Mouse (Mus musculus) liver, embryonic 14.5 days (tissue): ENCODE measurements at regions not wholly inside any gene's neighbourhood (a gene's known extent, or its start where the extent isn't known, plus 50 kb on each side); places are given as distances from the start of the nearest gene placed in this dataset.

ENCODE experiments used
- ATAC-seq: fragments of 200-750 bp; cut with Nextera tagmentation; 2 replicates; pipeline ENCODE4 v1.8.0; 2017; ENCODE audit warnings: moderate number of reproducible peaks, mild to moderate bottlenecking, moderate library complexity; ENCODE audit not compliant: insufficient read depth
- DNase-seq, 3 experiments: peaks; one replicate each; pipeline ENCODE4 v3.0.0-alpha.2; 2012 to 2013; ENCODE audit warnings: low read depth in 3 of 3, low spot score in 3 of 3
- H3K27ac ChIP-seq: fragments of 300-500 bp; sonication (generic); 2 replicates; pipeline ENCODE4 v1.5.1; 2014; ENCODE audit warnings: moderate library complexity, mild to moderate bottlenecking, control low read depth, inconsistent platforms
- H3K27me3 ChIP-seq: fragments of 300-500 bp; sonication (generic); 2 replicates; pipeline ENCODE4 v1.6.1; 2014; ENCODE audit warnings: mild to moderate bottlenecking, low read length, moderate library complexity; ENCODE audit not compliant: control insufficient read depth, insufficient read depth
- H3K36me3 ChIP-seq: fragments of 300-500 bp; sonication (generic); replicated peaks from 2 replicates; pipeline ENCODE4 v1.6.1; 2014; ENCODE audit warnings: low read depth; ENCODE audit not compliant: control insufficient read depth, insufficient read depth
- H3K4me1 ChIP-seq, 2 experiments: fragments of 200-500 bp in 1 of 2; fragments of 300-500 bp in 1 of 2; sonication (generic) in 1 of 2; replicated peaks; 2 replicates each; pipeline ENCODE4 v1.6.1; 2012 to 2014; ENCODE audit warnings: antibody characterized with exemption in 1 of 2, inconsistent platforms in 1 of 2, low read length in 1 of 2; ENCODE audit not compliant: control insufficient read depth in 2 of 2, insufficient read depth in 2 of 2
- H3K4me2 ChIP-seq: fragments of 300-500 bp; sonication (generic); 2 replicates; pipeline ENCODE4 v1.6.1; 2014; ENCODE audit warnings: low read depth, mild to moderate bottlenecking, control low read depth, moderate library complexity
- H3K4me3 ChIP-seq, 2 experiments: fragments of 200-500 bp in 1 of 2; fragments of 300-500 bp in 1 of 2; sonication (generic) in 1 of 2; 2 replicates each; pipeline ENCODE4 v1.5.1; 2012 to 2014; ENCODE audit warnings: low read depth in 2 of 2, low read length in 2 of 2, mild to moderate bottlenecking in 2 of 2, control low read depth in 1 of 2, inconsistent platforms in 1 of 2, moderate library complexity in 1 of 2; ENCODE audit not compliant: insufficient read depth in 1 of 2
- H3K9ac ChIP-seq: fragments of 300-500 bp; sonication (generic); replicated peaks from 2 replicates; pipeline ENCODE4 v1.6.1; 2014; ENCODE audit warnings: mild to moderate bottlenecking, control low read depth, moderate library complexity
- H3K9me3 ChIP-seq: fragments of 300-500 bp; sonication (generic); 2 replicates; pipeline ENCODE4 v1.6.1; 2016; ENCODE audit warnings: low read length, mixed read lengths; ENCODE audit not compliant: control insufficient read depth
- CTCF ChIP-seq: IDR thresholded peaks from 2 replicates; pipeline ENCODE4 v1.5.1; 2016; ENCODE audit warnings: antibody characterized with exemption, low read depth, control low read depth
- EP300 ChIP-seq: IDR thresholded peaks from 2 replicates; pipeline ENCODE4 v1.6.1; 2016; ENCODE audit warnings: antibody characterized with exemption, low read depth
- WGBS: fragments of 180-500 bp; shearing (Covaris S2); extraction: QIAGEN DNeasy Blood & Tissue Kit; methylation state at CpG from one replicate; pipeline ENCODE4 v1.1.7; 2014; ENCODE audit not compliant: insufficient replicate concordance; 5-methylcytosine and 5-hydroxymethylcytosine counted together

DNA sequence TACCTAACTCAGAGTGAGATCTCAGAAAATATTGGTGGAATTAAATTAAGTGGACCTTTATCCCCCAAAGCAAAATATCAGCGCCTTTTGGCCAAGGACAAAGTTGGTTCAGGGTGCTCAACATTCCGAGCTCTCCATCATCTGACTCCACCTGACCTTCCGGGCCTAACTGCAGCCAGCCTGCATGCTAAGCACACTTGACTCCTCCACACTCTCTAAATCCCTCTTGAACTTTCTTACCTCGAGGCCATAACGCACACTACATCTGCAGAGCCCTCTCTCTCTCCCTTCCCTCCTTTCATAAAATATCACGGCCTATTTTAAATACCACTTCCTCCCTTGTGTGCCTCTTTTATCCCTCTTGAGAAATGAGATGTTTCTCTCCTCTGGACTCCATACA lies 356.1 kb upstream of the Zfp462 start:
- Histone ChIP-seq H3K36me3 (no peaks in the 10 kb centered on the region), H3K4me3 (no peak overlapping the region), H3K27me3 (no peaks in the 10 kb centered on the region), H3K4me1 (no peaks in the 10 kb centered on the region), H3K4me2 (no peak overlapping the region), H3K9me3 (no peaks in the 10 kb centered on the region), H3K9ac (no peak overlapping the region), H3K27ac (no peak overlapping the region)
- no peak for TF ChIP-seq EP300
- no peak for TF ChIP-seq CTCF
- ATAC-seq (no peak), DNase-seq (no peak)
- WGBS: 60% methylated on average over 6 of the region's 6 CpGs

DNA sequence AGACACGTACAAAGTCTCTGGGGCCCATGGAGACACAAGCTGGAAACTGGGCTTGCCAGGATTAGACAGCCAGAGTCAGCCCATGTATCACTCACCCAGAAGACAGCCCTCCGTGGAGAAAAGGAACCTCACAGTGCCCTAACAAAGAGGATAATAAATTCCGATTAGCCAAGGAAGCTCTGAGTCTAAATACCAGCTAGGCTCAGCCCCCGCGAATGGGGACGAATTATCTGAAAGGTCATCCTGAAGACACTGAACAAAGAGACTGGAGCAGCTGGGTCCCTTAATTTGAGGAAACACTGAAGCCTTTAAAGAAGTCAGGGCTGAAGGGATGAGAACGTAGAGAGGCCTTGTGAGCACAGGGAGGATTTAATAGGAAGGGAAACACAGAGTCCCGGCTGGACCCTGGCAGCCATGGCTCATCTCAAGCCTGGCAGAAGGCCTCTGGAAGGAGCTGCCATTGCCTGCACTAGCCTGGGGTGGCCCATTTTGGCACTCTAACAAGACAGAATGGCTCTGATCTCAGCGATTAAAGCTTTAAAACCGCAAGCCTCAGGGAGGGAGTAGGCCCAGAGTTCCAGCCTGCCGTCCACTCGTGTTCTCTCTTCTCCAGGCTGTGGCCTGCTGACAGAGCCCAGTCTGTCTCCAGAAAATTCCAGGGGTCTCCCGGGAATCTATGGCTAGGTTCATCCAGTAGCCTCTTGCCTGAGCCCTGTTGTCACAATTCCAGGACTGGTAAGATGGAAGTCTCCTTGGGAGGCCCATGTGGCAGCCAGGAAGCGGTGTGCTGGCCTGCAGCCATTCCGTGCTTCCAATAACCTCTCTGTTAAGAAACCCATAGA lies 343.0 kb upstream of the Zfp462 start:
- H3K4me3 ChIP-seq: no peak overlapping the region
- H3K36me3 ChIP-seq: no peaks in the 10 kb centered on the region
- no peak overlapping the region for H3K27ac ChIP-seq
- no peak for TF ChIP-seq CTCF
- no peak for TF ChIP-seq EP300
- no peak overlapping the region for H3K9ac ChIP-seq
- no peak for DNase-seq
- H3K4me1 ChIP-seq: no peaks in the 10 kb centered on the region
- no peak for ATAC-seq
- no peaks in the 10 kb centered on the region for H3K27me3 ChIP-seq
- no peaks in the 10 kb centered on the region for H3K9me3 ChIP-seq
- no peak overlapping the region for H3K4me2 ChIP-seq
- 71% methylated on average over 15 of the region's 15 CpGs for WGBS

DNA sequence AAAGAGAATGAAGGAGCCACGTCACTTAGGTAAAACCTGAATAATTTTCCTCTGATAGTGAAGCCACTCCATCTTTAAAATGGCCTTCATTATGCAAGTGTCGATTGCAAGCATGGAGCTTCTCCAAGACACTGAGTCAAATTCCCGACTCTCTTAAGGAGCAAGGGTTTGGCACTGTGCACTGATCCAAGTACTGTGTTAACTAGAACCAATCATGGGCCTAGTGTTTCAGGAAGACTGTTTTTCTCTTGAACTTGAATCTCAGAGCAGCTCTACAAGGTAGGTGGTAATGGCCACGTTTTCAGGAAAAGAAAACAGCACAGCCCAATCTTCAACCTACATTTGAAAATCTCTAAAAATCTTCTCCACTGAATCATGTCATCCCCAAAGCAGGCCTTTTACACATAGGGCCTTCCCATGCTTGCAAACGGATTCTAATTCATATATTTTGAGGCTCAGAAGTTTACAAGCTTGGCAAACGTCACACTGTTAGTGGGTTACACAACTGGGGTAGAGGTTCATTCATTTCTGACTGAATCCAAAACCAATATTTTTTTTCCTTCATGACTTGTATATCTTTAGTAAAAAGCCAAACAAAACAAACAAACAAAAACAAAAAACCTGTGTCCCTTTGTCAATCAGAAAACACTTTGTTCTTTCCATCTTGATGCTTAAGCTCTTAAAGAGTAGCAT lies 342.2 kb upstream of the Zfp462 start:
- Histone ChIP-seq H3K27me3 (no peaks in the 10 kb centered on the region), H3K4me3 (no peak overlapping the region), H3K27ac (no peak overlapping the region), H3K9ac (no peak overlapping the region), H3K4me2 (no peak overlapping the region), H3K4me1 (no peaks in the 10 kb centered on the region), H3K36me3 (no peaks in the 10 kb centered on the region), H3K9me3 (no peaks in the 10 kb centered on the region)
- WGBS: 54% methylated on average over 6 of the region's 6 CpGs
- TF ChIP-seq CTCF: no peak
- no peak for TF ChIP-seq EP300
- ATAC-seq (no peak), DNase-seq (no peak)

DNA sequence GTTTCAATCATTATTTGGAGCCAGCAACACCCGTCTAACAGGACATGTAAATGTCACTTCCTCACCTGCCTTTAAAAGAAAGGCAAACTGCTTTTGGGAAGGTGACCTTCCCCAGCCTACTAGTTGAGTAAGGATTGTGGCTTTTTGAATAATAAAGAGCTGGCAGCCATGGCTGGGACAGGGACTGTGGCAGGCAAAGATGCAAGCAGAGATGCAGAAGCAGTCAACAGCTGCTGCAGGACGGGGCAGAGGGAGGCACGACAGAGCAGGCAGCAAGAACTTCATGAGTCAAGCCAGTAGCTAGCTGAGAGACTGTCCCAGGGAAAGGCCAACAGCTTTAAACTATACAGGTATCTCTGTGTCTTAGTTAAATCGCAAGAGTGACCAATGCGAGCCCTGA lies 334.7 kb upstream of the Zfp462 start:
- H3K36me3 ChIP-seq: no peaks in the 10 kb centered on the region
- ATAC-seq (no peak), DNase-seq (no peak)
- no peaks in the 10 kb centered on the region for H3K4me1 ChIP-seq
- no peak overlapping the region for H3K4me3 ChIP-seq
- no peaks in the 10 kb centered on the region for H3K9me3 ChIP-seq
- H3K27me3 ChIP-seq: no peaks in the 10 kb centered on the region
- no peak overlapping the region for H3K27ac ChIP-seq
- TF ChIP-seq CTCF: no peak
- no peak for TF ChIP-seq EP300
- WGBS: 48% methylated on average over 5 of the region's 5 CpGs
- no peak overlapping the region for H3K9ac ChIP-seq
- no peak overlapping the region for H3K4me2 ChIP-seq
